Mouse (Mus musculus) A20 (cell line): ENCODE data around the gene I0C0044D17Rik.
"Not testable (repeated sequence)": the region's sequence is repeated elsewhere in the genome, so short reads cannot be mapped to it uniquely, and the experiment has no call there.

Experiments used
- DNase-seq: peaks from one replicate; pipeline ENCODE4 v3.0.0-alpha.2; 2011; ENCODE audit warnings: low read depth, low spot score

The I0C0044D17Rik gene

DNA sequence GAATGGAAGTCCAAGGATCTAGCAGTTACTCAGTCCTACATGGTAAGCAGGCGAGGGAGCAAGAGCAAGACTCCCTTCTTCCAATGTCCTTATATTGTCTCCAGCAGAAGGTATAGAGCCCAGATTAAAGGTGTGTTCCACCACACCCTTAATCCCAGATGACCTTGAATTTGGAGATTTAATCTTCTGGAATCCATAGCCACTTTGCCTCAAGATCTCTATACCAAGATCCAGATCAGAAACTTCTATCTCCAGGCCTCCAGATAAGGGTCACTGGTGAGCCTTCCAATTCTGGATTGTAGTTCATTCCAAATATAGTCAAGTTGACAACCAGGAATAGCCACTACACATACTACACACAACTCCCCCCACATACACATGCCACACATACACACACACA lies at the start of gene I0C0044D17Rik:
Gene I0C0044D17Rik (minus strand): TSS at position 101 of the 400 bp plus-strand sequence.
- DNase-seq, result not testable (repeated sequence)

DNA sequence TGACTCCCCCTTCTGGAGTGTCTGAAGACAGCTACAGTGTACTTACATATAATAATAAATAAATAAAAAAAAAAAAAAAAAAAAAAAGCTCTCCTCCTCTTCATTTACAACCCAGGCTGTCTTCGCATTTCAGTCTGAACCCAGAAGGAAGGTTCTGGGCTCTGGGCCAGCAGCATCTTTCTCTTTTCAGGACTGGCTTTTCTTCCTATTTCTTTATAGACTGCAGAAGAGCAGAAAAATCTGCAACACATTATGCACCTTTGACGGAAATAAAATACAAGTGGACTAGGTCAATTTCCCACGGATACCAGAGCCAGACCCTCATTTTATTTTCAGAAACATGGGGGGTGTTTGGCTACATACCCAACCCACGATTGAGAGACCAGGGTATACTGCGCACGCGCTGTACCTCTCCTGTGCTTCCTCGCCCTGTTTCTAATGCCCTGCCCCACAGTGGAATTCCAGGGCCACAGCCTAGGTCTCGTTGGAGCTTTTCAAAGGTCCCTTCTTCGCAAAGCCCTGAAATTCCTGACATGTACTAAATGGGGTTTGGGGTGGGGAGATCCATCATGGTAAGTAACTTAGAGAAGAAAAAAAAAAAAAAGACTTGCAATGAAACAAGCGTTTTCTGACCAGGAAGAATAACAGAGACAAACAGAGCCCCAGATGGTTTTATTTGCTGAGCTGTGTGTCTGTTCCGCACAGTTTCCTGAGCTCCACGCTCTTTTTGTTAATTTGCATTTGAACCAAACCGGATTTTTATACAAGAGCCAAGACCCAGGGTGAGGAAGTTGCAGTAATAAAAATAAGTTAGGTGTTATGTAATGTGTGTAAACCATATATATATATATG lies 42.0 kb upstream of the I0C0044D17Rik start:
- no peak for DNase-seq

DNA sequence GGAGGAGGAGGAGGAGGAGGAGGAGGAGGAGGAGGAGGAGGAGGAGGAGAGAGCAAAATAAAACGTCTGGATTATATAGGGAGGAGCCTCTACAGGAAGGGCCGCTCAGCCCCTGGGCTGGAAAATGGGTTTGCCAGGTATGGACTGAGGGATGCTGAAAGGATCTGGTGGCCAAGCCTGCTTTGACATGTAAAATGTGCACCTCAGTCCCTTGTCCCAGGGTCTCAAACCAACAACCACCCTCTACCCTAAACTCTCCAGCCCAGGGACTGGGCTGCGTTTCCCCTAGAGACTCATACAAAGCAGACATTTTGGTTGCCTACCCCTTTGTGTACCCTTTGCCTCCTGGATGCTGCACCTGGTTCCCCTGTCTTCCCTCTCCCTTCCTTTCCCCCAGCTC lies 40.9 kb upstream of the I0C0044D17Rik start:
- DNase-seq, result no peak

DNA sequence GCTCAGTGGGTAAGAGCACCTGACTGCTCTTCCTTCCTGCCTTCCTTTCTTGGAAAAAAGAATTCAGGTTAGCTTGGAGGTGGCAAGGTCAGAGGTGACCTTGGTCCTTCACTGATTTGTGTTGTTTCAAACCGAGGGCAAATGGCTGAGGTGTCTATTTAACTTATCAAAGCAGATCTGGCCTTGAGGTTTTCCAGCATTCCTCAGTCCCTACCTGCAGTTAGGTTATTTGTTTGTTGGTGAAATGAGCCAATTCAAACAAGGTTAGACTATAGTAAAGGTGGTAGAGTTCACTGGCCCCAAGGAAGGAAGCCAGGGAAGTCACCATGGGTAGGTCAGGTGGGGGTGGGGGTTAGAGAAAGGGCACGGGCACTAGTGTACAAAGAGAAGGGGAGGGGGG lies 40.5 kb upstream of the I0C0044D17Rik start:
- no peak for DNase-seq

DNA sequence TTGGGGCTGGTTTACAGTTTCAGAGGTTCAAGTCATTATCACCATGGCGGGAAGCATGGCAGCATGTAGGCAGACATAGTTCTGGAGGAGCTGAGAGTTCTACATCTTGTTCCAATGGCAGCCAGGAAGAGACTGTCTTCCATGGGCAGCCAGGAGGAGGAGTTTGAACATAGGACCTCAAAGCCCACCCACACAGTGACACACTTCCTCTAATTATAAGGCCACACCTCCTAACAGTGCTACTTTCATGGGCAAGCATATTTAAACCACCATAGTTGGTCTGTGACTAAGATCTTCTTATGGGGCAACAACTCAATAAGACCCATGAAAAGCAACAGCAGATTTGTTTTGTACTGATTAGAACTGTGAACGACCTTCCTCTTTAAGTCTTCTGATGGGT lies 39.8 kb upstream of the I0C0044D17Rik start:
- no peak for DNase-seq

DNA sequence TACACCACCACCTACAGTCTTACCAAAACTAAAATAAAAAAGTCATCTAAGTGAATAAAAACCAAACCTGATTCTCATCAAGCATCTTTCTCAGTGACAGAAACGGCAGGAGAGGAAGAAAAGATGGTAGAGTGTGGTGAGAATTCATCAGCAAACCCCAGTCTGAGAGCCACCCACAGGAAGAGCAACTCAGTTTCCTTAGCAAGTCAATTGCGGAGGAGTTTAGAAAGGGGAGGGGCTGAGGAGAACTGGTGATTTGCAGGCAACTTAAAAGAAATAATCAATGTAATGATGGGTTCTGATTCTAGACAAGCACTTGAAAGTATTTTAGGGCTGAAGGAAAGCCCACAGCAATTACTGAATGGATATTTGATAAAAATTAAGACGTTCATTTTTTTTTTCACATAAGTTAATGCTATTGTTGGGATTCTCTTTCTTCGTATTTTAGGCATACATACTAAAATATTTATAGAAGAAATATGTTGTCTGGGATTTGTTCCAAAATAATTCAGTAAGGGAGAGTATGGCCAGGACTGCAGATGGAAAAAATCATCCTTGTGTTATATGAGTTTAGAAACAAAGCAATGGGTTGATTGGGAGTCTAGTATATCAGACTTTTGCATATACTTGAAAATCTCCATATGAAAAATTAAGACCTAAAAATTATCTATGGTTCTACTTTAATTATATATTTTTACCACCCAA lies 34.7 kb upstream of the I0C0044D17Rik start:
- DNase-seq, result no peak

DNA sequence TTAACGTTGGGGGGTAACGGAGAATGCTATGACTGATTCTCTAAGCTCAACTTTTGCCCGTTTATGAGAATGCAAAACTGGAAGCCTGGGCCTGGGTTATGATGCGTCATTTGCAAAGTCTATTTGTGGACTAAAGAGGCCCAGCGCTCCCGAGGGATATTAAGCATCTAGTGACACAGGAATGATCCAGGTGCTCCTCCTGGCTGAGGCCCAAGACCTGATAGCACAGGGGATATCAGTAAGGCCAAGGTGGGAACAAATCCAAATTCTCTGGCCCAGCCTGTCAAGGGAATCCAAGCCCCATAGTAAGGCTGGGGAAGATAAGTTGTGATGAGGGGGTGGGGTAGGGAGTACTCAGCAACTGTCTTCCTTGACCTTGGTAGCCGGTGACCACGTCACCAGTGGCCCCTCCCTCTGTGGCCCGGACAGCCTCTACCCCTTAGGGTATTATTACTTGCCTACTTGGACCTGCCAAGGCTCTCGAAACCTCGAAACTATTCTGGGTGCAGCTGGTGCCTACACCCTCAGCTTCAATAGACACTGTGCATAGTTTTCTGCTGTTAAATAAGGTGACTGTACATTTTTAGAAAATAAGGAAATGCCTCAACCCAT lies 33.5 kb upstream of the I0C0044D17Rik start:
- DNase-seq, result no peak

DNA sequence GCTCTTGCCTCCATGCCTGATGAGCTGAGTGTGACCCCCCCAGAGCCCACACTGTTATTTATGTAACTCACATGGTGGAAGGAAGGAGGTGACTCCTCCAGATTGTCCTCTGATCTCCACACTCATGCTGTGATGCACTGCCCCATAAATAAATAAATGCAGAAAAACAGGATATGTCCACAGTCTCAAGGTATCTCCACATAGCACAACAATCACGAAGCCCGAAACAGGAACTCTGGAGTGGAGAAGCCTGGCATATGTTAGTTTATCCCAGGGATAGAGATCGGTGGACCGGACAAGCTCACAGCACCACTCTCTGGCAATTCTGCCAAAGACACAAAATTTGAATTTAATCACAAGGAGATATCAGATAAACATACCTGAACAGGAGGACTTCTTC lies 30.3 kb upstream of the I0C0044D17Rik start:
- DNase-seq, result no peak

DNA sequence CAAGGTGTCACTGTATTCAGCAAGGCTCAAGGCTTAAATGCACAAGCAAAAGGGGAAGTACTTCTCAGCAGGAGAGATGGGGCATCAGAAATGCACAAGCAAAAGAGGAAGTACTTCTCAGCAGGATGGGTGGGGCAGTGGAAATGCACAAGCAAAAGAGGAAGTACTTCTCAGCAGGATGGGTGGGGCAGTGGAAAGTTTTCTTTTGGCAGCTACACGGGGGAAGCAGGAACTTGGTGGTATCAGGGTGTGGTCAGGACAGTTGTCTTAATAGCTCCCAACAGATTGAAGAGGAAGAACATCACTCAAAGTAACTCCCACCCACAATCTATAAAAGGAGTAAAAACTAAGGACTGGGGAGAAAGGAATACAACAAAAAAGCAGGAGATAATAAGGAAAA lies 26.8 kb upstream of the I0C0044D17Rik start:
- peak; percentile 87 for DNase-seq

DNA sequence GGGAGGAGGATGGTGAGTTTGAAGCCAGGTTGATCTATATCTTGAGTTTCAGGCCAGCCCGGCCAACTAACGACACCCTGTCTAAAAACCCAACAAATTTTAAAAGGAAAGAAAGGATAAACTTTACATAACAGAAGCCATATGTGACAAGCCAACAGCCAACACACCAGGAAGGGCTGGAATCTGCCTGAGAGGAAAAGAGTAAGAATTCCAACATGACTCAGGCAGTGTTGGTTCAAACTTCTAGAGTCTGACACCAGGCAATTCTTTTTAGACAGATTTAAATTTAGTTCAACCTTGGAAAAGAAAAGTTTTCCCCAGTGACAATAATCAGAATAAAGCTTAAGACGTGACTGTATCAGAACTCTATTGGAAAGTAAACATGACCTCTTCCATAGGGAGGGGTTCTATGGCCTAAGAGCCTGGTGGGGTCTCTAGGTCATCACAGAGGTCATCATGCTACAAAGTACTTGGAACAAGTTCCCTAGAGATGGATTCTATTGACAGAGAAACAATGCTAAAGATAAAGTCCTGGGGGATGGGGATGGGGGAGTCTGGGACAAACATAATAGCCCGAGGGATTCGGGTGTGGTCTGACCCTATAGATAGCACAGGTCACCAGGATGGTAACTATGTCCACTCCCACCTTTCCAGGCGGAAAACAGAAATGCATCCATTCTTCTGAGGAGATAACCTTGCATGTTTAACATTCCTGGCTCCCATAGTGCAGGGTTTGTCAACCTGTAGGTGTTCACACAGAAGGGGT lies 23.7 kb upstream of the I0C0044D17Rik start:
- DNase-seq, result no peak

DNA sequence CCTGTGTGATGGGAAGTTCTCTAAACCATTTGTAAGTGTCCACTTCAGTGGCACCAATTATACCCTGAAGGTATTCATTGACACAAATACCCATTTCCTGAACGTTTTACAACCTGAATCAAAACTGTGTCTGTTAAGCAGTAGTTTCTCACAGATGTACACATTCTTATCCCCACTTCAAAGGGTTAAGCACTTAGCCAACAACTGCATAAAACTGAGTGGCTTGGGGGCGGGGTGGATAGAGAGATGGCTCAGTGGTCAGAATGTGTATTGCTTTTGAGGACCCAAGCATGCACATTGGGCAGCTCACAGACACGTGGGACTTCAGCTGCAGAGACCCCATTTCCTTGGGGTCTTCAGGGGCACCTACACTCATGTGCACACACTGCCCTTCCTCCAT lies 22.8 kb upstream of the I0C0044D17Rik start:
- no peak for DNase-seq

DNA sequence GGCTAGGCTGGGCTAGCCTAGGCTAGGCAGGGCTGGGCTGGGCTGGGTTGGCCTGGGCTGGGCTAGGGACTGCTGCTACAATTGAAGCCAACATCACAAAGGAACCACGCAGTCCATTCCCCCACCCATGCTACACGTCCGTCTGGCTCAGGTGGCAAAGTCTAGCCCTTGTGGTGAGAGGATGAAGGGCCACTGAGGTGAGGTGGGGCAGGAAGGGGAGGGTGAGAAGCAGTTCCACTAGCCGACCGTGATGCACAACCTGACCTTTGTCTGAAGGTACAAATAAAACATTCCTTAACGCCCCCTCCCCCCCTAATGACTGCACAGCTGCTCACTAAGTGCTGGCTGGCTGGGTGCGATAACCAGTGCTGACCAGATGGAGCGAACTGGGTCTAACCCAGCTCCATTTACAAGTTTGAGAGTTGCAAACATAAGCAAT lies 22.1 kb upstream of the I0C0044D17Rik start:
- DNase-seq, result no peak

DNA sequence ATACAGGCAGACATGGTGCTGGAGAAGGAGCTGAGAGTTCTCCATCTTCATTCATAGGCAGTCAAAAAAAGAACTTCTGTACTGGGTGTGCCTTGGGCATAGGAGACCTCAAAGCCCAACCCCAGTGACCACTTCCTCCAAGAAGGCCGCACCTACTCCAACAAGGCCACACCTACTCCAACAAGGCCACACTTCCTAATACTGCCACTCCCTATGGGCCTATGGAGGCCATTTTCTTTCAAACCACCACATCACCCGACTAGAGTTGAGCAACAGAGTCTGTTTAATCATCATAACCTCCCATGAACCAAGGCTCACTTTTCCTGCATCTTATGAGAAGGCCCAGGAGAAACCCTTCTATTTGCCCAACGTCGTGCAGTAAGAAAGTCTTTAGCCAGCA lies 21.6 kb upstream of the I0C0044D17Rik start:
- no peak for DNase-seq

DNA sequence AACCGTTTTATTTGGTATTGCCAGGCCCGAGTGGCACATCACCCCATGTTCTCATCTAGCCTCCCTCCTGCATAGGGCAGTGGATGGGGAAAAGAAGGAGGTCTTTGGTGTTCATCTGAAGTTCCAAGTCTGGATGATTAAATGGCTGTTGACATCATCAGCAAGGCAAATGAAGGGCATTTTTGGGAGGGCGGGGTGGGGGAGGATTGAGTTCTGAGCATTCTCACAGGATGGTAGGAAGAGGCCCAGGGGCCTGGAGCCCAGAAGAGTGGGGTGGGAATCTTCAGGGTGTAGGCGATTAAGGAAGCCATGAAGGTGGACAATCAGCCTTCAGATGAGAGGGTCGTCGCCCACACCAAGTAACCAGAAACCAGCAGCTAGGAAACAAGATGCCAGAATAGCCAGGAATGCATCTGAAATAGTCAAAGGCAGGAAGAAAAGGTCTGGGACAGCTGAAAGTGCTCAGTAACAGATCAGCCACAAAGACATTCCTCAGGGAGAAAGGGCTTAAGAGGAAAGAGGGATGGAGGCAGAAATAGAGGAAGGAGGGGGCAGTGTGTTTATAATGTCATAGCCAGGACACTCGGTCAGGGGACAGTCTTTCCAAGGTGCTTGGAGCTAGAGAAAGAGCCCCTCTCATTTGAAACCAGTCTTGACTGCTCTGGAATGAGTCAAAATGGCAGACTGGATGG lies 20.4 kb upstream of the I0C0044D17Rik start:
- DNase-seq, result no peak

DNA sequence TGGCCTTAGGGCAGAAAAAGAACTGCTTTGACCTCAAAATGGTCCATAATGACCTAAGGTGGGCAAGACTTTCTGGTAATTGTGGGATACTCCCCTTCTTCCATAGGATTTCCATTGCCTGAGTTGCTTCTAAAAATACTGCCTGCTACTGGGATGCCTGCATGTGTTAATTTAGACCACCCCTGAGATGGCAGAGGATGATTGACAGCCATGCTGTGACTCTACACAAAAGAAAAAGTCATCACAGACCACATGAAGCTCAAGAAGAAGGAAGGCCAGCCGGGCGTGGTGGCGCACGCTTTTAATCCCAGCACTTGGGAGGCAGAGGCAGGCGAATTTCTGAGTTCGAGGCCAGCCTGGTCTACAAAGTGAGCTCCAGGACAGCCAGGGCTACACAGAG lies 17.6 kb upstream of the I0C0044D17Rik start:
- not testable (repeated sequence) for DNase-seq

DNA sequence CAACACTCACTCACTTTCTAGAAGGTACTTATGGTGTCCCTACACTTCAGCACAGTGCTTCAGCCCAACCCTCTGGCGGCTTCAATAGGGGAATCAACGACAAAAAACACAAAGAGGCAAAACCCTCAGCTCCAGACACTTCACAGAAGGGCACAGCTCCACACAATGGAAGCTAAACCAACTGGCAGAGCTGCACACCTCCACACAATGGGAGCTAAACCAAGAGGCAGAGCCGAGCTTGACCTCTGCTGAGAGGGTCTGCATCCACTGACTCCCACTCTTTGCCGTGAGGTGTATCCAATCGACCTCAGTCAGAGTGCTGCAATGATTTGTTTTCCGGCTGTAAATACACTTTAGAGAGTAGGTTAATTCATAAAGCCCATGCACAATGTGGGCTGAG lies 16.9 kb upstream of the I0C0044D17Rik start:
- no peak for DNase-seq

DNA sequence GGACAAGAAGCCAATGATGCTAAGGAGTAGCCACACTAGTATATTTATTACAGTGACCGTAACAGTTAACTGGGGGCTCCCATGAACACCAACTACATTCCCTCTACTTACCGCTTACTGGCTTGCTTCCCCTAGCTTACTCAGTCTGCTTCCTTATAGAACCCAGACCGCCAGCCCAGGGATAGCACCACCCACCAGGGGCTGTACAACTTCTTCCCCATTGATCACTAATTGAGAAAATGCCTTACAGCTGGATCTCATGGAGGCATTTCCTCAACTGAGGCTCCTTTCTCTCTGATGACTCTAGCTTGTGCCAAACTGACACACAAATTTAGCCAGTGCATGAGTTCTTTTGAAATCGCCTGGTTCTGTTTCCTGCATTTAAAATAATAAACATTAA lies 15.3 kb upstream of the I0C0044D17Rik start:
- no peak for DNase-seq

DNA sequence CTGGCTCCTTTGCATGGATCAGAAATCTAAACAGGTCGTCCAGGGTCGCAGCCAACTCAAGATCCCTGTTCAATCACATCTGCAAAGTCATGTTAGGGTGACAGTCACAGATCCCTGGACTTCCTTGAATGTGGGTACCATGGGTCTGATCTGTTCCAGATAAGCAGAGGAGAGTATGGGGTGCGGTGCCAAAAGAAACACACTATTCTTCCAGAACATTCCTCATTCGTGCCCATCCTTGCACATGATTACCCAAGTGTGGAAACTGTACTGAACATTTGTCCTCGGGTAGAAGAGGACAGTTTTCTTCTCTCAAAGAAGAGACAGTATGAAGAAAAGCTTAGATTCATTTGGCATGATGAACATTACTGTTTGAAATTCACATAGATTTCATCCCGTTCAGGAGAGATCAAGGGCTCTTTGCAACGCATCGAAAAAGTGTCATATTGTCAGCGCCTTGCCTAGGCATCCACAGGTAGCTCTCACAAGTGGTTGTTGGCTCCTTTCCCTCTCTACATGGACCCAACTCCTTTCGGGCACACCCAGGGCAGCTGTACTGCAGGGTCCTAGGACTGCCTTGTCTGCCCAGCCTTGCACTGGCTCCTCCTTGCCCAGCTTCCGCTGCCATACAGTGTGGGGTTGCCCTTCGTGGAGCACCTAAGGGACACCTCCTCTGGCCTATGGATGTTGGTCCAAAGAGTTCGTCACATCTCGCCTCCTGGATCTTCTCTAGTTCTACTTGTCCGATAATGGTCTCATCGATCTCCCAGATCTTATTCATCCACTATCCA lies 14.3 kb upstream of the I0C0044D17Rik start:
- DNase-seq, result no peak

DNA sequence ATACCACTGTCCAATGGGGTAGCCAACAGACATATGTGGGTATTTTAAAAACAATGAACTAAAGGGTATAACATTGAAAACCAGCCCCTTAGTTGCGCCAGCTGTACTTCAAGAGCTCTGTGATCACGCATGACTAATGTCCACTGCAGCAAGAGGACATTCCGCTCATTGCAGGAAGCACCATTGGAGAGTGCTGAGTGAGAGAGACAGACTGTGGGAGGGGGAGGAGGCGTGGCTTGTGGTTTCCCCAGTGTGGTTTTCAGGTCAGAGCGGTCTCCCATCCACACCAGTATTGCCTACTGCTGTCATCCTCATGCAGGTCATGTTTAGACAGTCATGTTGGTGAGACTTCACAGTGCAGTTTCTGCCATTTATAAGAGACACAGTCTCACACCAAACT lies 12.9 kb upstream of the I0C0044D17Rik start:
- DNase-seq, result no peak

DNA sequence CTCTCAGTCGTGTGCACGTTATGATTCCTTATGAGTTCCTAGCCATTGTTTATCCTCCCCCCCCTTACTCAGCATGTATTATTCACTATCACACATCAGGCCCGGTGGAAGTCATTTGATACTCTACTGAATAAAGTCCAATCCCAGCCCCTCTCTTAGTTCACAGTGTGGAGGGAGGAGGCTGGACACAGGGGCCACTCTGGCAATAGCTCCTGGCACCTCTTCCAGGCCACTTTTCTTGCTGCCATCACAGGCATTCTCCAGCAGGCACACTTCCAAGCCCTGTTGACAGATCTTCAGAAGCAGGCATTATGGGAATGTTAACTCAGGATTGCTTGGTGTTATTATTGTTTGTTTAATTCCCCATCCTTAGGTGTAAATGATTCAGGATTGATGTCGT lies 11.1 kb upstream of the I0C0044D17Rik start:
- DNase-seq, result no peak
